Mouse (Mus musculus) liver (tissue): Measurements from ENCODE around the gene Vgll4.

Experiments
- DNase-seq: peaks from one replicate; pipeline ENCODE4 v3.0.0-alpha.2; 2020; ENCODE audit warnings: mixed read lengths

Gene Vgll4

DNA sequence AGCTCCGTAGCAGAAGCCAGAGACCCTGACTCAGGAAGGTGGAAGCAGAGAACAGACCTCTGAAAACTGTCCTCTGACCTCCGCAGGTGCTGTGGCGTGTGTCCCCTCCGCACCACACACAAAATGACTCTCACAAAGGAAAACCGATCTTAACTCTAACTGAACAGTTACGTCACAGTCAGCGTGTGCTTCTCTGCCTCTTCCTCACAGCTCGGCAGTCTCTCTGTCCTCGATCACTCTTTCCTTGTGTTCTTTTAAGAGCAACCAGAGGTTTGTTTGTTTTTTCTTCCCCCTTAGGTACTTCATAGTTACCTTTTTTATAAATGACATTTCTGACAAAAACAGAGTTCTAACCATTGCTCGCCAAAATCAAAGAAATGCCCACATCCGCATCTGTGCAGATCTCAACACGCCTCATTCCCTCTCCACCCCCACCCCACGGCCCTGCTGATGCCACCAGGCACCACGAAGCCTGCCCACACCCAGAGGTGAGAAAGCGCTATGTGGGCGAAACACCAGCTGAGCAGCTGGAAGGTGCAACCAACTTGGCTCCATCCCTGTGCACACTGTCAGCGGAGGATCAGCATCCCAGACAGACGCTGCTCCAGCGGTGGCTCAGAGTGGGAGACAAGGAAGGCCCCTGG lies 33.4 kb downstream of the Vgll4 start:
- DNase-seq: no peak

DNA sequence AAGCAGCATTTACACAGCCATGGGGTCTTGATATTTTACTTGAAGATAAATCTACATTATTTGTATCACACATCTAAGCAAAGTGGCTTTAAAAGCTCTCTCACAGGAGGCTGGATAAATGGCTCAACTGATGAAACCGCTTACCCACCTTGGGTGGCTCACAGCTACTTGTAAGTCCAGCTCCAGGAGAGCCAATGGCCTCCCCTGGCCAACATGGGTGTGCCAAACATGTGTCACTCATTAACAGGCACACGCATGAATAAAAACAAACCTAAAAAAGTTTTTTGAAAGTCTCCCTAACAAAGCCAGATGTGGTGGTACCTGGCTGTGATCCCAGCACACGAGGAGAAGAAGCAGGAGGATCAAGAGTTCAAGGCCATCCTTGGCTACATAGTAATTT lies 34.4 kb downstream of the Vgll4 start:
- DNase-seq: no peak

GRCm38 (mm10) chr6:114934045-114934444 lies 35.7 kb downstream of the Vgll4 start:
- no peak for DNase-seq

GRCm38 (mm10) chr6:114932991-114933392 lies 36.8 kb downstream of the Vgll4 start:
- DNase-seq: no peak

- DNase-seq: no peak
Observed at GRCm38 (mm10) chr6:114932116-114932500, 37.7 kb downstream of the Vgll4 start.

GRCm38 (mm10) chr6:114931212-114932115 lies 38.3 kb downstream of the Vgll4 start:
- no peak for DNase-seq

DNA sequence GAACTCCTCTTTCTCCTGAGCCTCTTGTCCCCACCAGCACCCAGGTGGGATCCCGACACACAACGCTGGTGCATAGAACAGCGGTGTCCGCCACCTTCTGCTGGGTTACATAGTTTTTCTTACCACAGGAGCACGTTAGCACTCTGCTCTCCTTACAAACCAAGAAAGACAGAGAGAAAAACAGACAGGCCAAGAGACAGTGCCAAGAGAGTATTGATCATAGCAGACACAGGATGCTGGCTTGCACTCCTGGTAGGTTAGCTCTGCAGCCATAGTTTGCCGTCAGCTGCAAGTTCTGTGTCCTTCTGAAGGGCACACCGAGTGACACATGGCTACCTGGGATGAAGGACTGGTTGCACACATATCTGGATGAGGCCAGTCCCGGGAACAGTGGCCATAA lies 39.1 kb downstream of the Vgll4 start:
- no peak for DNase-seq

GRCm38 (mm10) chr6:114930038-114930591 lies 39.7 kb downstream of the Vgll4 start:
- peak; percentile 47 for DNase-seq

GRCm38 (mm10) chr6:114929346-114929745 lies 40.4 kb downstream of the Vgll4 start:
- DNase-seq: no peak

DNA sequence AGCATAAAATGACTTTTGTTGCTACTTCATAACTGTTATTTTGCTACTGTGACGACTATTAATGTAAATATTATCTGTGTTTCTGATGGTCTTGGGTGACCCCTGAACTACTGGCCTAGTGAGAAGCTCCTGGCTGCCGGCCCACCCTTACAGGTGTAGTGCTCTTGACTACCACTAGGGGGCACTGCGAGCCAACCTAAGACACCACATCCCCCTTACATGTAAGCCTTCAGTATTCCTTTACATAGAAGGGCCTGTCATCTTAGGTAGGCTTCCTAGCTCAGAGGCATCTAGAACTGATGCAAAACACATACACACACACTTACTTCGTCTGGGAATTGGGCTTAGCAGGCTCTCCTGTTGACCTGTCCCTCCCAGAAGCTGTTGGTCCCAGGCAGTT lies 41.3 kb downstream of the Vgll4 start:
- peak; percentile 64 for DNase-seq

DNA sequence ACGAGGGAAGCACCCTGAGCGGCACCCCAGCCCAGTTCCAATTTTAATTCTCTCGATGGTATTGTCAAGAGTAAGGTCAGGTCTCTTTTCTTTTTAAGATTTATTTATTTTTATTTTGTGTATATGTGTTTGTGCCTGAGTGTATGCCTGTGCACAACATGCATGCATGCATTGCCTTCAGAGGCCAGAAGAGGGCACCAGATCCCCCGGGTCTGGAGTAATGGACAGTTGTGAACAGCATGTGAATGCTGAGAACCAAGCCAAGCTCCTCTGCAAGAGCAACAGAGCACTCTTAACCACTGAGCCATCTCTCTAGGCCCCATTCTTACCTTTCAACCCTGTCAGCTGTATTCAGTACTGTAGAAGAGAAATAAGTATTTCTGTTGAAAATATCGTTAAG lies 42.4 kb downstream of the Vgll4 start:
- DNase-seq: peak; percentile 48

- DNase-seq: peak; percentile 60
Observed at GRCm38 (mm10) chr6:114926369-114927157, 43.2 kb downstream of the Vgll4 start.

DNA sequence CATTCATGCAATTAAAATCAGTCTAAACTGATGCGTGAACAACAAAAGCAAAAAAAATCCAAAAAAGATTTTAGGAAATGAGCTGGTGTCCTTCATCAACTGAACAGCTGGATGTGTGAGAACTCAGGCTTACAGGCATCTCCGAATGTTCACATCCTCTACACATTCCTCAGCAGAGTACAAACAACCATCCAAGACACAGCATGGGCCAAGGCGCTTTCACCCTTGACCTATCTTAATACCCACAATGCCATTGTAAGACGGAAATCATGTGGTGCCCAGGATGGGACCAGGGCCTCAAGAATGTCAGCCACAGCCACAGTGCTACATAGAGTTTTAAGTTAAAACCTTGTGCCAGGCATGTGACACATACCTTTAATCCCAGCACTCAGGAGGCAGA lies 44.6 kb downstream of the Vgll4 start:
- DNase-seq: no peak

DNA sequence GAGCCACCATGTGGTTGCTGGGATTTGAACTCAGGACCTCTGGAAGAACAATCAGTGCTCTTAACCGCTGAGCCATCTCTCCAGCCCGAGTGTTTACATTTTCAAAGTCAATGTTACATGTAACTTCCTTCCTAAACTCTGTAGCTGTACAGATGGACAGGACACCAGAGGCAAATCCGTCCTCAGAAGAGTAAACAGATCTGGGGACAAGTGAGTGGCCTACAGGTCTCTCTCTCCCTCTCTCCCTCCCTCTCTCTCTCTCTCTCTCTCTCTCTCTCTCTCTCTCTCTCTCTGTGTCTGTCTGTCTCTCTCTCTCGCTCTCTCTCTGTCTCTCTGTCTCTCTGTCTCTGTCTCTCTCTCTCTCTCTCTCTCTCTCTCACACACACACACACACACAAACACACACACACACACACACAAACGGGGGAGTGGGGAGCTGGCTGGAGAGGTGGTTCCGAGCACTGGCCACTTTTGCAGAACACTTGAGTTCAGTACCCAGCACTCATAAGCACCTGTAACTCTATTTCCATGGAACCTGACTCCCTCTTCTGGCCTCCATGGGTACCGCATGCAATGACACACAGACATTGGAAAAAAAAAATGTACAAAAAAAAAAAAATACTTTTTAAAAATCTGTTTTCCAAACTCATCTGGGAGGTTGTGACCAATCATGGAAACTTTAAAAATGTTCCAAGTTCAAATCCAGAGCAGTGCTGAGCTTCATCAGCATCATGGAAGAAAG lies 47.3 kb downstream of the Vgll4 start:
- peak; percentile 67 for DNase-seq

- peak; percentile 85 for DNase-seq
Observed at GRCm38 (mm10) chr6:114921632-114922354, 48.0 kb downstream of the Vgll4 start.

DNA sequence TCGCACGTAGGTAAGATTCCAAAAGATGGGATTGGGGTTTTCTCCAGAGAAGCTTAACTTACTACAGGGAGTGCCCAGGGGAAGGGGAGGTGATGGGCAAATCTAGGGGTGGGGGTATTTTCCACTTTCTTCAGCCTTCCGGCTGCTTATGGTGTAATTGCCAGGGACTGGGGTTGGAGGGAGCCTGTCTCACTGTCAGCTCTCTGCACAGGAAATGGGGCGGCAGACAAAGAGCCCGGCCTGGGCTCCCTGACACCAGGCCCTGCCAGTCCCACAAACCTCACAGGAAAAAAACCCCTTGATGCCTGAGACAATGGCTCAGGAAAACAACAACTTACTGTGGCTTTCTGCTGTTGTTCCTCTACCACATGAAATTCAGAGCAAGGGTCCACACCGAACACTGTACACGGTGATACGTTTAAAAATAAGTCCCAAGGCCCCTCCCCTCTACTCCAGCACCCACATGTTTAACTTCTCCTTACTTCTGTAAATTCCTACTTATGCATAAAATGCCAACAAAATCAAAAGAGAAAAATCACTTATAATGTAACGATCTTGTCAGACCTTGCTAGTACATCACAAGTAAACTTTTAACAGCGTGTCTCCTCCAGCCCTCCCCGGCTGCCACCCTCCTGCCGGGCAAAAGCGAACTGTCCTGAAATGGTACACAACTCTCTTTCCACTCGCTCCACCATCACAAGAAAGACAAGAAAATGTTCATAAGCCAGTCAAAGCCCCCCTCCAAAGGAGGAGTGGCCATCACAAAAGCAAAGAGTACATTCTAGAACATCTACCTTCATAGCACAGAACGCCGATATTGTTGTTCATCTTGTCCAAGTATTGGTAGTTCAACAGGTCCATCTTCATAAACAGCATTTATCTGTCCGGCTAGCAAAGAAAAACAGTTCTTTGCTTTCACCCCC lies 49.0 kb downstream of the Vgll4 start:
- peak; percentile 65 for DNase-seq

GRCm38 (mm10) chr6:114919670-114920313 lies 50.0 kb downstream of the Vgll4 start:
- peak; percentile 44 for DNase-seq

GRCm38 (mm10) chr6:114918994-114919393 lies 50.8 kb downstream of the Vgll4 start:
- DNase-seq: no peak

- DNase-seq: no peak
Observed at GRCm38 (mm10) chr6:114917770-114918635, 51.8 kb downstream of the Vgll4 start.
